Mouse (Mus musculus) v-Abl transformed pro-B cells (cell line): ENCODE measurements around the gene Fam3c.

Experiments
- in situ Hi-C, 2 experiments: fragments of 400-800 bp; cut with MboI; formaldehyde crosslinking; loops; one replicate each; pipeline ENCODE4 v1.15.1; 2025; ENCODE audit not compliant: unreplicated experiment in 2 of 2

Gene Fam3c

DNA sequence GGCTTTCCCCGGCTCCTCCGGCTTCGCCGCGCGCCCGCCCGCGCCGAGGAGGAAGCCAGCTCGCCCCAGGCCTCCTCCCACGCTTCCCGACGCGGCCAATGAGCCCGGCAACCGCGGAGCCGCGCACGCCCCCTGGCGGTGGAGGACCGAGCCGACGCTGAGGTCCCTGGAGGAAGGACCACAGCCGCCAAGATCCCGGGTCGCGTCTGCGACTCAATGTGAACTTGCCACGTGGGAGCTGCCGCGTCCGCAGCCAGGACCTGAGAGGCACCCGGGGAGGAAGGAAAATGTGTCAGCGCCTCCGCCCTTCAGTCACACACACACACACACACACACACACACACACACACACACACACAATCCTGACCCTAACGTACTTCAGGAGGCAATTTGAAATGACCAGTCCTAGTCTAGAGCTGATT lies at the start of gene Fam3c:
Fam3c (minus strand) TSS at position 158 of the 422 bp plus-strand sequence.
- in situ Hi-C loops = loop anchor here (5.0 to 10.0 kb wide), 3 partner anchors 56 to 119 kb away; no protein-coding TSS in a partner anchor

DNA sequence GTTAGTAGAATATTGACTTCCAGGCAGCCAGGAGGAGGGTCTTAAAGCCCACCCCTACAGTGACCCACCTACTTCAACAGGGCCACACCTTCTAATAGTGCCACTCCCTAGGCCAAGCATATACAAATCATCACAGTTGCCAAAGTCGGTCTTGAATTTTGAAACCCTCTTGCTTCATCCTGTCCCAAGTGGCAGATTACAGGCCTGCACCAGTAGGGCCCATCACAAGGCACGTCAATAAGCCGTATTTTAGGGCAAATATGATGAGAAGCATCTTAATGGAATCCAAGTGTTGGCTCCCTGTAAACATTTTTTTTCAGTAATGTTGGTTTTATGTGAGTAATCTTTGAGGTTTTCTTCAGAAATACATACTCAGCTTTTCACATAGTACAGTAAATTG lies 49.0 kb upstream of the Fam3c start:
- in situ Hi-C loops = loop anchor here (5.0 kb wide), 2 partner anchors 53 to 87 kb away; no protein-coding TSS in a partner anchor

DNA sequence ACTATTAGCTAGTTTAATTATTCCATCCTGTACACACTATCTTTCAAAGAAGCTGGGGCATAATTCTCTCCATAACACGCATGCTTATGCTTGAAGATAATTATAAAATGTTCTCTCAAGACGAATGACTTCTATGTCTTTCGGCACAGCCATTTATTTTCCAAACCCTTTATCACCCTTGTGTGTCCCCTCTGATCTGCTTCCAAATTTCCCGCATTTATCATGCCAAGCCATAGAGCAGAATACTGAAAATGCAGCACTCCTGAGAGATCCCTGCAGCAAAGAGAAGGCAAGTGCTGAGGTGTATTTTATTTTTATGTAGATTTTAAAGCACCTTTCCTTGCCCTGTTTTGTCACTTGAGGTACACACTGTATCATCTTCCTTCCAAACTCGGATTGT lies 47.7 kb upstream of the Fam3c start:
- in situ Hi-C loops = no loop called here

DNA sequence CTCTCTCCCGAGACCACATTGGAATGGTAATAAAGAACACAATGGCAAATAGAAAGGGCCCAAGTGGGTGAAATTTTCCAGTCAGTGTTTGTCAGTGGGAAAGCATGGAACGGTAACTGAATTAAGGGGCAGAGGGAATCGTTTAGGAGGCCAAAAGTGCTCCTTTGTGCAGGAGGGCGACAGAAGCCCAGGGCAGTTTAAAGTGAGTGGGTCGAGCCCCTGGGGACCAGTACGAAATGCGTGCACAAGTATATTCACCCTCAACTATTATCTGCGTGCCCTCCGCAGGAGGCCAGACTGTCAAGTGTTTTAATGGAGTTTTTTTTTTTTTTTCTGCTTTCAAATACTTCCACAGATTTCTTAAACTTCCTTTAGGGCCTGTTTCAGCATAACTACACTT lies 47.3 kb upstream of the Fam3c start:
- in situ Hi-C loops = no loop called here

DNA sequence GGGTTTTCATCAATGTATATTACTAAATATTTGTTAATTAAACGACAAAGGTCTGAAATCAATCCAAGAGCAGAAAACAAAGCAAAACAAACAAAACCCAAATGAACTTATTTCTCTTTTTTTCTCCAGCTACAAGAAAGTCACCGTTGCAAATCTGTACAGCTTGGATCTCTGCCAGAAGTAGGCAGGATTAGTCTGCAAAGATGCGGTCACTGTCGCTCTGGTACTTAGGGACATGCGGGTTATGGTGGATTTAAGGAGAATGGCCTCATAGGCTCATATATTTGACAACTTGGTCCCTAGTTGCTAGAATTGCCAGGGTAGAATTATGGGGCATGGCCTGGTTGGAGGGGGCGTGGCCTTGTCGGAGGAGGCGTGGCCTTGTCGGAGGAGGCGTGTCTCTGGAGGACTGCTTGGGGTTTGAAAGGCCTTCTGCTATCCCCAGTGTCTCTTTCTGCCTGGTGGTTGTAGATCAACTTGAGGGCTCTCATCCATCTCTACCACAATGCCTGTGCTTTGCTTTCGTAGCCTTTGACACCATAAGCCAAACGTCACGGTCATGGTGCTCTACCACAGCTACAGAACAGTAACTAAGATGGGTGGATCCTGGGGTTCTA lies 46.6 kb upstream of the Fam3c start:
- in situ Hi-C loops = no loop called here

DNA sequence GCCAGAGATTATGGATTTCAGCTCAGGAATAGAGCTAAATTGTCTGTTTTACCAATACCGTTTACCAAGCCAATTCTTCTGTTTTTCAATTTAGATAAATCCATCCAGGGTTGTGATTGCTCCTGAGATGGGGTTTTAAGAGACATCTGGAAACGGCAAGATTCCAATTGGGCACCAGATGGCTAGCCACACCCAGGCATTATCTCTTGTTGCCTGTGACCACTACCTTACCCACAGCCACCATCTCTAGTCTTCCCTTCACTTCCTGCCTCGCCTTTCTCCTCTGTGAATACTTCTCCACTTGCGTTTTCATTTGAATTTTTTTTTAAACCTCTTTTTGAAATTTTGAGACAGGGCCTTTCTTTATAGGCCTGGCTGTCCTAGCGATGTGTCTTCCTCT lies 46.0 kb upstream of the Fam3c start:
- in situ Hi-C loops = no loop called here

DNA sequence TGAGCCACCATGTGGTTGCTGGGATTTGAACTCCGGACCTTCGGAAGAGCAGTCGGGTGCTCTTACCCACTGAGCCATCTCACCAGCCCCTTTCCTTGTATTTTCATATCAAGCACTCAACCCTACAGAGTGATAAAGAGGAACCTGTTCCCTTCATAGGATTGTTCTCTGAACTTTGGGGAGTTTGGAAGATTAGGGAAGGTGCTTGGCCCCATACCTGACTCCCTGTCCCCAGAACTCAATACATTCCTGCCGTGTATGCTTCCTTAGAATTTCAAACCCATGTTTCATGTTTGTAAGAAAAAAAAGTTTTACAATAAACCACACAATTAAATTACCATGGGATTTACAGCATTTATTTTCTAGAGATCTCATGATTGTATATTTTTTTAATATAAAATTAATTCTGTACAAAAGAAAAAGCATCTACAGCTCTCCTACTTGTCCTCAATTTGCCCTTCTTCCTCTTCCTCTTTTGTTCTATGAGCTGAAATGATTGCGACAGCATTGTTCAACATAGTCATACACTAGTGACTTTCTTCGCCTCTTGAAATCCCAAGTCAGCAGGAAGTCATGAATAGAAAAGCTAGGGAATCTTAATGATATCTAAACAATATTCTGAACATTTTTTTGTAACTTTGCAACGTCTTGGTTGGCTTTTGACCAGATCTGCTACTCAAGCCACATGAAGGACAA lies 42.2 kb upstream of the Fam3c start:
- in situ Hi-C loops = no loop called here

DNA sequence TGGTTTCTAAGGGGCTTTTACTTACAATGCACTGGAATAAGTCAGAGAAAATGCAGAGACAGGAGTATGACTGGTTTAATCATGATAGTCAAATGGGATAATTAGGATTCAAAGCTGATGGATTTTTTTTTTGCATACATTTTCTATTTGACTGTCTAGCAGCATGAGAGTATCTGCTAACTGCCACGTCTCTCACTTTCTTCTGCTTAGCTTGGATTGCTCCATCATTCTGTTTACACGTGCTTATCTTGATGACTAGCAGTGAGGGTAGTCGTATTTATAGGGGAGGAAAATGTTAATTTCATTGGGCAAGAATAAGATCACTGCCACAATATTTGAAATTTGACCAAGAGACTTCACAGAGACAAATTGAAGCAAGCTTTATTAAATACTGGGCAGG lies 39.2 kb upstream of the Fam3c start:
- in situ Hi-C loops = no loop called here

DNA sequence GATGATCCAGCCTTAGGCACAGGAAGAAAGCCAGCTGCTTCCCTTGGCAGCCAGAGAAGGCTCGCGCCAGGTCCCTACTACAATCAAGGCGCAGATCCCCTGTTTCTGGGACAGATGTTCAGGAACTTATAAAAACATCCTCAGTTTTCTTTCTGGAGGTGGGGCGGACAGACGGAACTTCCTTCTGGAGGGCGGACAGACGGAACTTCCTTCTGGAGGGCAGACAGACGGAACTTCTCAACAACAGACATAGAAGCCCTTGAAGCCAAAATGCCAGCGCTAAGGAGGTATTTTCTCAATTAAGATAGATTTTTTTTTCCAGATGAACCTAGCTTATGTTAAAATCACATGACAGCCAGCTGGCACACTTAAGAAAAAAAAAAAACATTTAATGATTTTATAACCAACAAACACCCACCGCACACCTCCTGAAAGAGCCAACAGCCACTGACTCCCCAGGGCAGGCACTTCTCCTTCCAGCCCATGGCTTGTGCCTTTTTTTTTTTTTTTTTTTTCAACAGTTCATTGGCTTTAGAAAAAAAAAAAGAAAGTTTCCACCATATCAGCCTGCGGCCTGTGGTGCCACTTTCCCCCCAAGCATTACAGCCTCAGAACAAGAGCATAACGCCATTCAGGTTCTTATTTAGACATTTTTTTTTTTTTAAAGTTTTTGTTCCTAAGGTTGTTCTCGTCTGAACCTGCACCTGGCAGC lies 34.8 kb upstream of the Fam3c start:
- in situ Hi-C loops = loop anchor here in 1 of 2 experiments (5.0 kb wide), 1 partner anchor 64 kb away; no protein-coding TSS in a partner anchor

DNA sequence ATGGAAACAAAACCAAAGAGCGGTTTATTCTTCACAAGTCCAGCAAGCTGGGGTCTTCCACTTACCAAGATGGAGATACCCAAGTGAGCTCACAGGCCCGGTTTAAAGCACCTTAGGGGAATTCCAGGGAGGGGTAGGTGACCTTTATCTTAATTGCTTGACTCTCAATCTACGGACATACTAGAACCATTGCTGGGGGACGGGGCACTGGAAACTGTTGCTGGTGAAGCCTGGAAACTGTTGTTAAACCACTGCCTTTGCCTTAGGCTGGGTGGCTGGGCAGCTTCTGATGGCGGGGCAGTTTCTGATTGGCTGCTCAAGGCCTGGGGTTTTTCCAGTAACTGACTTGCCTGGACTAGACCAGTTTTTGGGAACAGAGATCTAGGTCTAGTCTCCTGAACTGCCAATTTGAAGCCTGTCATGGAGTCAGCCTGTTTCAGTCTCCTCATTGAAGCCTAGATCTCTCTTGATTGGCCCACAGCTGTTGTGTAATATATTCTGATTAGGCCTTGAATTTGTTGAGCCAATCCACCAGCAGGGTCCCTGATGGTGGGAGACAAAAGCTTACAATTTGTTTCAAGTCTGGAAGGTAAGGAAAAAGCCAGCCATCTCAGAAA lies 29.3 kb upstream of the Fam3c start:
- in situ Hi-C loops = no loop called here

DNA sequence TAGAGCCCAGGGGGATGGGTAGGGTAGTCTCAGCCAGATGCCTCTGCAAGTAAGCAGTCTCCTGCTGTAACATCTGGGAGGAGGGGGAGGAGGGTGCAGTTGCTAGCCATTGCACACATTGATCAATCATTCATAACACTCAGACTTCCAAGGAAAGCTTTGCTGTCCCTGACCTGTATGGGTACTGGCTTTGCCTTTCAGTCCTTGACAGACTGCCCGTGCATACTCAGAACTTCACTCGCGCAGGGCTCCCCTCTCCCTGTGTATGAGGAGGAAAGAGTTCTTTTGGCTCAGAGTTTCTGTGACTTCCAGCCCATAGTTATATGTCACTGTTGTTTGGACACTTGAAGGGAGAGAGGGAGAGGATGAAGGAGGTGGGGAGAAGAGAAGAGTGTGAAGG lies 24.2 kb upstream of the Fam3c start:
- in situ Hi-C loops = no loop called here

DNA sequence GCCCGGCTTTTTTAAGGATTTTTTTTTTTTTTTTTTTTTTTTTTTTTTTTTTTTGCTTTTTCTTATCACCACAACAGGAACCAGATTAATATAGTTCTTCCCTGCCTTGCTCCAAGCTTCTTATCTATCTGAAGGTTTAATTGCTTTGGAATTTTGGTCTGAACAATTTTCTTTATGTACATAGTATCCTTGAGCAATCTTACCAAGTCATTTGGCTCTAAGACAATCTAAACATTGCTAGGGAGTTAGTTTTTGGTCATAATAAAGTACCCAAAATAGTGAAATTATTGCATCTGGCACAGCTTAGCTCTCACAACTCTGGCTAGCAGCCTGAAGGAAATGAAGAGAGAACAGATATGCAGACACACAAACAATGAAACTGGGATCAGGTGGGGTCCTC lies 23.8 kb upstream of the Fam3c start:
- in situ Hi-C loops = no loop called here

DNA sequence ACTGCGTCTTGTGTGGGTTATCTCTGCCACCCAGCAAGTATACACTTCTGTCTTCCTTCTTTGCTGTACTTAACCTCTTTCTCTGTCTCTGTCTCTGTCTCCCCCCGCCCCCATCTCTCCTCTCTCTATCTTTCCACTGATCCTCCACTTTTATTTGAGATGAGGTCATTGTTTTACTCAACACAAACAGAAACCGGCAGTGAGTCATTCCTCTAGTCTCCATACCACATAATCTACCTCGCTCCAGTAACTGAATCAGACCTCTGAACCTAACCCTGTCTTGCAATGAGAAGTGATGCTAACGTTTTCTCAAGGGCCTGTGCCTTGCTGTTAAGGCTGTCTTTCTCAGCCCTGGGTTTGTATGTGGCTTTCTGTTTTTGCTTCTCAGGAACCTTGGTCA lies 22.4 kb upstream of the Fam3c start:
- in situ Hi-C loops = no loop called here

DNA sequence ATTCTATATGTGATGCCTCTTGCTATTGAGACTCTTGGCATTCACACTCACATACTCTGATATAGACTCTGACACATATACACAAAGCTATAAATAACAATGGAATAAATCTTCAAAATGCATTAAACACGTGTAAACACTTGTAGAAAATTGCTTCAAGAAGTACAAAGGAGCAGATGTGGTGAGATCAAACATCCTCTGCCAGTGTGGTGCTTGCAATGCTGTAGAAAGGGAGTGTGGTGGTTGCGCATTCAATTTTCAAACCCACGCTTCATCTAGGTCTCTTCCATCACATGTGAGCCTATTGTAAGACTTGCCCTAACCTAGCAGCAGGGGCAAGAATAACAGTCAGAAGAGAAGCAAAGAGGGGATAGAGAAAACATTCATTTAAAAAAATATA lies 18.7 kb upstream of the Fam3c start:
- in situ Hi-C loops = no loop called here

DNA sequence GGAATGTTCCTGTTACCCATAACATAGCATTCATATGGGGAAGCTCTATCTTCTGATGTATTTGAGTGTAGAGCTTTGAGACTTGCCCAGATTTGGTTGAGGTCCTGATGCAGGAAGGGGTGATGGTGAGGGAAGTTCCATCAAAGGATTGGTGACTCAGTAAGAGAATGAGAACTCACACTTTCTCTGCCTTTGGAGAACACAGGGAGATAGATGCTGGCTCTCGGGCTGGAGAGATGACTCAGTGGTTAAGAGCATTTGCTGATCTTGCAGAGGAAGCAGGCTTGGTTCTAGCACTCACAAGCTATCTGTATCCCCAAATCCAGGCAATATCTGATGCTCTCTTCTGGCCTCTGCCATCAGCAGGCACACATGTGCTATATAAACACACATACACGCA lies 17.4 kb upstream of the Fam3c start:
- in situ Hi-C loops = no loop called here

DNA sequence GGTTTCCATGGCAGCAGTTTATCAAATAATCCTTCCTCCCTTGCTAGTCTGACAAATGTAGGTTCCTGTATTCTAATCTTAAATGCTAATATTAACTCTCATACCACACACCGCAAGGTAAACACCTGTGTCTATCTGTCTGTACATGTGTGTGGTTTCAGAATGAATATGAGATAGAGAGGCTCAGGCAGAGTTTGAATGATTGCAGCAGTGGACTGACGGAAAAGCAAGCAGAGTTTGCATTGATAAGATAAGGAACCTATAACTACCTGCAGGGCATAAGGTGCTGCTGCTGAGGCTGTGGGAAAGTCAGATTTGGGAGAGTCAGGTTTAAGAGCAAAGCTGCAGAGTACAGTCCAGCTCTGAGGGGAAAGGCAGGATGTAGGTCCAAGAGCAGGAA lies 10.9 kb upstream of the Fam3c start:
- in situ Hi-C loops = no loop called here

DNA sequence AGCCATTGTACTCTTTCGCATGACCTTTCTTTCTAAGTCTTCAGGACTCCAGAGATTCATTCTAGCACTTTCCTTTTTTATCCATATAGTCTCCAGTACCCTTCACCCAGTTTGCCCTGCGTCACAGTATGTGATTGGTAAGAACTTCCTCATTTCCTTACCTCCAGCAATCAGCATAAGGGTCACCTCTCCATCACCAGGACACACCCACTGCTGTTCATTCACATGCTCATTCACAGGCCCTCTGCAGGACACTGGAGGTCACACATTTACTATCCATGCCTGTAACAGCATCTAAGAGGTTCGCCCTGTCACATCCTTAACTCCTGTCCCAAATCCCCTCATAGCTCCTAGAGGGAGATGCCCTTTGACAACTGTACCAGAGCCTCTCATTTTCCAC lies 7.5 kb upstream of the Fam3c start:
- in situ Hi-C loops = no loop called here

DNA sequence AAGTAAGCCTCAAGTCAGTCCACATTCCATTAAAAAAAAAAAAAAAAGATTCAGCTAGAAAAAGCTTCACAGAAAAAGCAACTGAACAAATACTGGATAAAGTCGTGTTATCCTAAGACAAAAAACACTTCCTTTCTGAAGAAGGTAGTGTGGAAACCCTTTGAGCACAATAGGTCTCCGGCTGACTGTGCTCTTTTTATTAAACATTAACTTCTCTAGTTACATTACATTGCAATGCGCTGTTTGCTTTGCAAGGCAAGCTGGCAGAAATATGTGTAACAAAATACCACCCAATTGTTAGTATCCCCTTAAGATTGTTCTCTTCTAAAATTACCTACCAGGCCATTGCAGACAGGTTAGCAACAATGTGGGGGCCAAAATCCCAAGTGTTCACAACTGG lies 5.9 kb upstream of the Fam3c start:
- in situ Hi-C loops = no loop called here

DNA sequence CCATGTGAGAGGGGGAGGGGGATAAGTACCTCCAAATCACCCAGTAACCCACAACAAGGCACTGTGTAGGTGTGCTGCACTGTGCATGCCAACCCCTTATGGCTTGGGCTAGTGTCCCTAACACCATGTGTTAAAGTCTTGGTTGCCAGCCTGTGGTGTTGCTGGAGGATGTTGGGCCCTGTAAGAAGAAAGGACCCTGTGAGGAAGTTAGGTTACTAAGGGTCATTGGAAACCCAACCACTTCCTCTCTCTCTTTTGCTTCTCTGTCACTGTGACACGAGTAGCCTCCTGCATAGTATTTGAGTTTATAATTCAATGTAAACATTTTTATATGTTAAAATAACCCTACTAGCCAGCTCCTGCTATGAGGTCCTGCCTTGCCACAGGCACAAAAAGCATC lies 3.0 kb upstream of the Fam3c start:
- in situ Hi-C loops = loop anchor here (5.0 to 10.0 kb wide), 3 partner anchors 53 to 116 kb away; no protein-coding TSS in a partner anchor

DNA sequence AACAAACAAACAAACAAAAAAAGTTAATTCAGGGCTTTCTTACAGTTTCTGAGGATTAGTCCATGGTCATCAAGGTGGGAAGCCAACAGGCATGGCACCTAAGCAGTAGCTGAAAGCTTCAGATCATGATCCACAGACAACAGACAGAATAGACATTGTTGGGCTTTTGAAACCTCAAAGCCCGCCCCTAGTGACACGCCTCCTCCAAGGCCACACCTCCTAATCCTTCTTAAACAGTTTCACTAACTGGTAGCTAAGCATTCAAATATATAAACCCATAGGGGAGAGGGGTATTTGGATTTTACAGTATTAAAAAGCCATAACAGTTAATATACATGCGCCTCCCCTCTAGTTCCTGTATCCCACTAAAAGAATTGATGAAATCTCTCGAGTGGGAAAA lies 1.3 kb upstream of the Fam3c start:
- in situ Hi-C loops = loop anchor here (5.0 to 10.0 kb wide), 3 partner anchors 55 to 117 kb away; no protein-coding TSS in a partner anchor
